ENCODE assay signal across 8 mouse cellular contexts in genomic region chr6:126553812-126554211, GRCm38 (mm10). TPM values are rescaled to one million over a fixed set of nuclear protein-coding genes. Genes with fewer than 3 reads are reported as not detected.
A peak's percentile ranks its signal among the peaks of the same experiment; 100 is the strongest.
DNase-seq lines count a peak whose midpoint lies in the region; ATAC-seq and TF ChIP-seq lines count a peak whose summit lies in the region.

No protein-coding gene starts in this region.

- H3K4me3 ChIP-seq in forebrain, embryonic 12.5 days (replicated peaks), result no peak overlapping the region
- no peak overlapping the region for H3K4me3 ChIP-seq in hindbrain, postnatal 0 days (ENCODE audit: low read length)
- no peak overlapping the region for H3K4me3 ChIP-seq in stomach, embryonic 14.5 days (ENCODE audit: low read depth, low read length)

- DNase-seq in adrenal gland, adult (ENCODE audit: inconsistent age in 2 of 2, low spot score in 1 of 2), result peak; percentile 19 to 53
- DNase-seq in adrenal gland, adult 18-20 months (ENCODE audit: low spot score in 2 of 2), result no peak
- peak; percentile 22 to 44 for DNase-seq in adrenal gland, postnatal 36 days
- DNase-seq in hindbrain, postnatal 0 days (ENCODE audit: low spot score), result peak; percentile 70
- DNase-seq in lung, postnatal 10 days, result peak; percentile 50
- no peak for DNase-seq in thymus, adult 18-20 months

- no peak overlapping the region for H3K27ac ChIP-seq in forebrain, embryonic 12.5 days
- H3K27ac ChIP-seq in hindbrain, postnatal 0 days, result no peak overlapping the region
- H3K27ac ChIP-seq in stomach, embryonic 14.5 days (ENCODE audit: low read length), result no peak overlapping the region

- H3K27me3 ChIP-seq in forebrain, embryonic 12.5 days, result peaks cover 13% of the 10 kb centered on the region; the same call in 1 of the 2 replicates
- no peaks in the 10 kb centered on the region for H3K27me3 ChIP-seq in hindbrain, postnatal 0 days (ENCODE audit: insufficient read depth, low read length)
- H3K27me3 ChIP-seq in stomach, embryonic 14.5 days (ENCODE audit: control insufficient read depth, insufficient read depth, low read length), result no peaks in the 10 kb centered on the region

- no peak overlapping the region for H3K9ac ChIP-seq in forebrain, embryonic 12.5 days
- no peak overlapping the region for H3K9ac ChIP-seq in hindbrain, postnatal 0 days (replicated peaks; ENCODE audit: low read length)
- no peak overlapping the region for H3K9ac ChIP-seq in stomach, embryonic 14.5 days (replicated peaks; ENCODE audit: low read depth, low read length)

- 36% methylated on average over 9 of the region's 9 CpGs for whole genome bisulfite sequencing in forebrain, embryonic 12.5 days
- 22% methylated on average over 9 of the region's 9 CpGs for WGBS in hindbrain, postnatal 0 days
- WGBS in stomach, embryonic 14.5 days, result 23% methylated on average over 9 of the region's 9 CpGs

- H3K4me2 ChIP-seq in forebrain, embryonic 12.5 days, result no peak overlapping the region
- no peak overlapping the region for H3K4me2 ChIP-seq in hindbrain, postnatal 0 days (ENCODE audit: low read depth, low read length)
- no peak overlapping the region for H3K4me2 ChIP-seq in stomach, embryonic 14.5 days (replicated peaks; ENCODE audit: low read depth, low read length)

- peak; percentile 39; the same call in 1 of the 2 replicates for ATAC-seq in forebrain, embryonic 12.5 days (ENCODE audit: low FRiP score)
- ATAC-seq in hindbrain, postnatal 0 days, result peak; percentile 81
- peak; percentile 36; the same call in 1 of the 2 replicates for ATAC-seq in stomach, embryonic 14.5 days (ENCODE audit: insufficient number of reproducible peaks, insufficient read depth, low FRiP score, low read depth)

- no peaks in the 10 kb centered on the region for H3K9me3 ChIP-seq in forebrain, embryonic 12.5 days
- H3K9me3 ChIP-seq in hindbrain, postnatal 0 days (ENCODE audit: low read length), result no peaks in the 10 kb centered on the region
- no peaks in the 10 kb centered on the region for H3K9me3 ChIP-seq in stomach, embryonic 14.5 days (ENCODE audit: control insufficient read depth, low read depth, low read length)

- H3K4me1 ChIP-seq in forebrain, embryonic 12.5 days, result no peaks in the 10 kb centered on the region
- H3K4me1 ChIP-seq in hindbrain, postnatal 0 days (ENCODE audit: insufficient read depth, low read length), result no peaks in the 10 kb centered on the region
- H3K4me1 ChIP-seq in stomach, embryonic 14.5 days (ENCODE audit: control insufficient read depth, insufficient read depth, low read length), result no peaks in the 10 kb centered on the region

- H3K36me3 ChIP-seq in forebrain, embryonic 12.5 days (replicated peaks), result no peaks in the 10 kb centered on the region
- no peaks in the 10 kb centered on the region for H3K36me3 ChIP-seq in hindbrain, postnatal 0 days (ENCODE audit: insufficient read depth, low read length)
- H3K36me3 ChIP-seq in stomach, embryonic 14.5 days (ENCODE audit: control insufficient read depth, insufficient read depth, low read length), result no peaks in the 10 kb centered on the region

- TF ChIP-seq CTCF in hindbrain, postnatal 0 days (IDR thresholded peaks at IDR 0.05; ENCODE audit: low read depth), result peak; percentile 77

RNA-seq across cellular contexts. Expression of gene Kcna5, which starts 18.6 kb away (rescaled TPM):
- total RNA-seq in adrenal gland, adult 18-20 months (2021), result 1 to 10 TPM; 2.4 to 4.0 TPM
- total RNA-seq in adrenal gland, postnatal 36 days (2021), result 1 to 10 TPM; 1.8 to 2.3 TPM
- polyA plus RNA-seq in forebrain, embryonic 12.5 days (2016; fragmentation: Nextera tagmentation; extraction: Ambion mirVana), result 1.6 and 2.0 TPM in 2 replicates
- 4.8 and 7.3 TPM in 2 replicates for total RNA-seq in hindbrain, postnatal 0 days (2014; rRNA removed)
- polyA plus RNA-seq in hindbrain, postnatal 0 days (2015; fragmentation: Nextera tagmentation; extraction: Ambion mirVana), result 3.4 and 3.6 TPM in 2 replicates
- polyA plus RNA-seq in stomach, embryonic 14.5 days (2014; fragmentation: Nextera tagmentation; extraction: Ambion mirVana), result 12.0 and 12.2 TPM in 2 replicates

Comparison
In these comparisons a context has a peak if more than half of its experiments do, and no peak if none do; other contexts are left out.
1. DNase-seq: peak in adrenal gland, adult (2 of 2), adrenal gland, postnatal 36 days (2 of 2), hindbrain, postnatal 0 days (single experiment) and lung, postnatal 10 days (single experiment); none in adrenal gland, adult 18-20 months (0 of 2) and thymus, adult 18-20 months (0 of 2).
2. Peak in every context shown above with its lines, with median percentiles within 50 percentile points of each other: ATAC-seq.